Mouse (Mus musculus) stomach, embryonic 14.5 days (tissue): Measurements from ENCODE around the gene Rsad1. TPM values are rescaled to one million over a fixed set of nuclear protein-coding genes. Genes with fewer than 3 reads are reported as not detected.
A peak's percentile ranks its signal among the peaks of the same experiment; 100 is the strongest.

Experiments
- ATAC-seq: fragments of 200-750 bp; cut with Nextera tagmentation; 2 replicates; pipeline ENCODE4 v1.8.0; 2017; ENCODE audit warnings: low read depth, moderate TSS enrichment; ENCODE audit not compliant: insufficient number of reproducible peaks, insufficient read depth, low FRiP score
- H3K27ac ChIP-seq: fragments of 300-500 bp; sonication (generic); 2 replicates; pipeline ENCODE4 v1.5.1; 2014; ENCODE audit warnings: mild to moderate bottlenecking, low read length, moderate library complexity, mixed read lengths
- H3K27me3 ChIP-seq: fragments of 300-500 bp; sonication (generic); 2 replicates; pipeline ENCODE4 v1.6.1; 2014; ENCODE audit warnings: low read length, control low read depth, mixed read lengths; ENCODE audit not compliant: control insufficient read depth, insufficient read depth
- H3K36me3 ChIP-seq: fragments of 300-500 bp; sonication (generic); 2 replicates; pipeline ENCODE4 v1.6.1; 2014; ENCODE audit warnings: mild to moderate bottlenecking, control low read depth, low read length, moderate library complexity, mixed read lengths; ENCODE audit not compliant: control insufficient read depth, insufficient read depth
- H3K4me1 ChIP-seq: fragments of 300-500 bp; sonication (generic); 2 replicates; pipeline ENCODE4 v1.6.1; 2014; ENCODE audit warnings: low read length, control low read depth, mixed read lengths; ENCODE audit not compliant: control insufficient read depth, insufficient read depth
- H3K4me2 ChIP-seq: fragments of 300-500 bp; sonication (generic); replicated peaks from 2 replicates; pipeline ENCODE4 v1.6.1; 2014; ENCODE audit warnings: low read depth, low read length, control low read depth
- H3K4me3 ChIP-seq: fragments of 300-500 bp; sonication (generic); 2 replicates; pipeline ENCODE4 v1.5.1; 2014; ENCODE audit warnings: low read depth, low read length, control low read depth
- H3K9ac ChIP-seq: fragments of 300-500 bp; sonication (generic); replicated peaks from 2 replicates; pipeline ENCODE4 v1.6.1; 2014; ENCODE audit warnings: low read depth, mild to moderate bottlenecking, control low read depth, low read length, moderate library complexity, mixed read lengths
- H3K9me3 ChIP-seq: fragments of 300-500 bp; sonication (generic); 2 replicates; pipeline ENCODE4 v1.6.1; 2016; ENCODE audit warnings: low read depth, low read length, control low read depth; ENCODE audit not compliant: control insufficient read depth
- WGBS: fragments of 180-500 bp; shearing (Covaris S2); extraction: QIAGEN DNeasy Blood & Tissue Kit; methylation state at CpG from one replicate; pipeline ENCODE4 v1.1.7; 2014; 5-methylcytosine and 5-hydroxymethylcytosine counted together
- polyA plus RNA-seq: library from polyadenylated mRNA; unstranded; fragments of >200 nt; fragmentation: Nextera tagmentation; extraction: Ambion mirVana; gene quantifications from 2 replicates; pipeline ENCODE4 v1.2.1, GENCODE M21; 2014

Rsad1 gene
- polyA plus RNA-seq, 1 experiment from 2014 or later: 3.4 TPM

DNA sequence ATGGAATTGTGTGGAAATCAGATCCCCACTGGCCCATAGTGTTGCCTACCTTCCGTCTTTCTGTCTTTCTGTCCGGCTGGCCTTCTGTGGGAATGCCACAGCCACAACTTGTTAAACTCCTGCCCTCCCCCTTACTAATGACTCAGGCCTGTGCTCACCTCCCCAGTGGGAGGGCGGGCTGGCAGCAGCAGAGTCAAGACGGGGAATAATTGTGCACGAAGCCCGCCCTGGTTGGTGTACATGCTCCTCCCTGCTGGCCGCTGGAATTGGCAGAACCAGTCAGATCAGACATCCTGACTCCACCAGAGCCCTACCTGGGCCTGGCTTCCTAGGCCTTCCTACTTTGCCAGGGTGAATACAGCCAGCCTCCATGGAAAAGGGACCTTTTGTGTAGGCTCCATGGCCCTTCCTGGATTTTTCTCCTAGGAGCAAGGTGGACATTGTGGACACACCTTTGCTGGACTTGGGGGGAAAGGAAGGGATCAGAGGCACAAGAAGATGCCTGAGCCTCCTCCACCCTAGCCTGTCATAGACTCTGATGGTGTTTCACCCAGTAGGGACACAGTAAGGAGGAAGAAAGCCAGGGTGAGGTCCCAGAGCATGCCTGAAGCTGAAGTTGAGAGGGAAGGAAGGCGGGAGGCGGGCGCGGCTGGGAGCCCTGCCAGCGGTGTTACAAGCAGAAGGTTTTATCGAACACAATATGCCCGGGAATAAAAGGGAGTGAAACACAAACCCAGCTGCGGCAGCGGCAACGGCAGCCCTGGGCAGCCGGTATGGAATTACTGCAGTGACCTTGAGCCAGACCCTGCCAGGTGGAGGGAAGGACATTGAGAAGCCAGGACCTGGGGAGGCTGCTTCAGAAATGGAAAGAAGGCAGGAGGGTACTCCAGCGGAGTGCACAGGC, 50.7 kb downstream of the Rsad1 start:
- Histone ChIP-seq H3K4me2 (peak overlapping the region; percentile 63), H3K9ac (no peak overlapping the region), H3K36me3 (no peaks in the 10 kb centered on the region), H3K27ac (peak overlapping the region; percentile 90), H3K4me3 (peak overlapping the region; percentile 36), H3K27me3 (no peaks in the 10 kb centered on the region), H3K4me1 (peaks cover 21% of the 10 kb centered on the region; the same call in 1 of the 2 replicates), H3K9me3 (no peaks in the 10 kb centered on the region)
- peak; percentile 63 for ATAC-seq
- 22% methylated on average over 19 of the region's 19 CpGs for WGBS

DNA sequence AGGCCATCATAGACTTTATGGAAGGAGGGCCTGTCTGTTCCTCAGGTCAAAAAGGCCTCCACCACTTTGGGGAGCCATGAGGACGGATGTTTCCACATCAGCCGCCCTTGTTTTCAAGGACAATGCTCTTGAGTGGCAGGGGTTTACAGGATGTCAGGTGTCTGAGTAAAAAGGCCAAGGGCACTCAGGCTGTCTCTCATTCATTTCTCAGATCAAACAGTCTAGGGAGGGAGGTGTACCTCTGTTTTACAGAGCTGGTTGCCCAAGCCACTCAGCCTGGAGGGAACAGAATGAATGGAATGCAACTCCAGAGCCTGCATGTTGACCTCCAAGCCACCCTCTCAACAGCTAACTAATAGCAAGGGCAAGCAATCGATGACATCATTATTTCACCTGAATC, 53.6 kb downstream of the Rsad1 start:
- ATAC-seq: no peak
- Histone ChIP-seq H3K27ac (no peak overlapping the region), H3K4me3 (no peak overlapping the region), H3K9ac (no peak overlapping the region), H3K27me3 (no peaks in the 10 kb centered on the region), H3K36me3 (no peaks in the 10 kb centered on the region), H3K4me1 (peaks cover 28% of the 10 kb centered on the region; the same call in 1 of the 2 replicates), H3K9me3 (no peaks in the 10 kb centered on the region), H3K4me2 (no peak overlapping the region)
- WGBS: 55% methylated on average over 3 of the region's 3 CpGs

DNA sequence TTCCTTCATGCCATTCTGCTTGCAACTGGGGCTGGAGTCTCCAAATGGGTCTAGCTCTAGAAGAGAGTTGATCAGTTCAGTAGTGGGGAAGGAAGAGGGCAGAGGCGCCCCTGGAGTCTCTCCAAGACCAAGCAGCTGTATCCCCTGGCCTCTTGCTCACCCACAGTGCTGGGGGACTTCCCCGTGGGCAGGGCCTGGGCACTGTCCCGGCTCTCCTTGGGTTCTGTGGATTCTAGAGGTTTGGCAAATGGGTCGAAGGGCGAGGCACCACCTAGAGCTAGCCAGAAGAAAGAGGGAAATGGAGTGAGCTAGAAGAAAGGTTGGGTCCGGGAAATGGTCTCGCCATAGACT, 57.3 kb downstream of the Rsad1 start:
- H3K27me3 ChIP-seq: no peaks in the 10 kb centered on the region
- no peaks in the 10 kb centered on the region for H3K9me3 ChIP-seq
- ATAC-seq: no peak
- WGBS: 70% methylated on average over 7 of the region's 7 CpGs
- no peaks in the 10 kb centered on the region for H3K36me3 ChIP-seq
- H3K27ac ChIP-seq: no peak overlapping the region
- peaks cover 7% of the 10 kb centered on the region; the same call in 1 of the 2 replicates for H3K4me1 ChIP-seq
- H3K4me2 ChIP-seq: peak overlapping the region; percentile 65
- H3K4me3 ChIP-seq: peak overlapping the region; percentile 45; the same call in 1 of the 2 replicates
- H3K9ac ChIP-seq: no peak overlapping the region

DNA sequence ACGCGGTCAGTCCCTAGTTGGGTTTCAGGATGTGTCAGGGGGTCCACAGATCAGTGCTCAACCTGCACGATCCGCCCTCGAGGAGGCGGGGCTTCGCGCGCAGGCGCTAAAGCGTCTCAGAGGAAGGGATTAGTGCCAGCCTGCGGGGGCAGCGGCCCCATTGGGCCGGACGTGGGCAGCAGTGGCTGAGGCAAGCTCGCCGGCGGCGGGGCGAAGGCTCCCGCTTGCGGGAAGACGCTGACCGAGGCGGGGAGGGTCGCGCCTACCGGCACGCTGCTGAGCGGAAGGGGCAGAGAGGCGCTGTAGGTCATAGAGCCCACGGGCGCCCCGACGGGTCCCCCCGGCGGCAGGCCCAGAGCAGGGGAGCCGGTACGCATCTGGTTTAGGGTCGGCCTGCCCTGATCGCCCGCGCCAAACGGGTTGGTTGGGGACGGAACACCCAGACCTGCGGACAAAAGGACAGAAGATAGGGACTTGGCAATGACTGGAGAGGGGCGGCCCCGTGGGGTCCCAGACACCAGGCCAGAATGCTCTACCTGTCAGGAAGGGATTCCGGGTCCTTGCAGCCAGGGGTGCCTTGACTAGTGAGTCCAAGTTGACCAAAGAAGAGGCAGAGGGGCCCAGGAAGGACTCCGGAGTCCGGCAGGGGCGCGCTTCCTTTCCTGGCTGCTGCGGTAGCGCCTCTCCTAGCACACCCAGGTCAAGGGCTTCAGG, 57.9 kb downstream of the Rsad1 start:
- Histone ChIP-seq H3K27ac (no peak overlapping the region), H3K9ac (peak overlapping the region; percentile 40; the same call in 1 of the 2 replicates), H3K9me3 (no peaks in the 10 kb centered on the region), H3K4me3 (peak overlapping the region; percentile 45), H3K36me3 (no peaks in the 10 kb centered on the region), H3K4me1 (peaks cover 7% of the 10 kb centered on the region; the same call in 1 of the 2 replicates), H3K4me2 (peak overlapping the region; percentile 65), H3K27me3 (no peaks in the 10 kb centered on the region)
- WGBS: 9% methylated on average over 54 of the region's 55 CpGs
- 0 out of 2 replicates have a peak, but pooled peaks have one; percentile 38 for ATAC-seq

Other genes starting within 250 kb of the Rsad1 start
- gene Luc7l3, start 227.3 kb downstream of the Rsad1 start, polyA plus RNA-seq: 116 and 124 TPM in 2 replicates
- 17.4 and 19.2 TPM in 2 replicates for gene Ankrd40, start 221.3 kb downstream of the Rsad1 start, polyA plus RNA-seq
- gene Abcc3, start 156.3 kb downstream of the Rsad1 start, polyA plus RNA-seq: 4.5 and 5.8 TPM in 2 replicates
- 13.5 and 17.6 TPM in 2 replicates for gene Cacna1g, start 75.1 kb downstream of the Rsad1 start, polyA plus RNA-seq
- gene Spata20, start 63.1 kb downstream of the Rsad1 start, polyA plus RNA-seq: 0.13 and 0.48 TPM in 2 replicates
- gene Epn3, start 49.3 kb downstream of the Rsad1 start, polyA plus RNA-seq: 7.5 and 11.1 TPM in 2 replicates
- gene Mycbpap, start 27.5 kb downstream of the Rsad1 start, polyA plus RNA-seq: 1.6 and 2.1 TPM in 2 replicates
- gene Chad, start 15.8 kb upstream of the Rsad1 start, polyA plus RNA-seq: 5.0 and 7.1 TPM in 2 replicates
- gene Acsf2, start 52.6 kb upstream of the Rsad1 start, polyA plus RNA-seq: 7.1 and 9.3 TPM in 2 replicates
- 147 and 157 TPM in 2 replicates for gene Lrrc59, start 80.5 kb upstream of the Rsad1 start, polyA plus RNA-seq
- gene Mrpl27, start 104.5 kb upstream of the Rsad1 start, polyA plus RNA-seq: 148 and 149 TPM in 2 replicates
- gene Eme1, start 104.7 kb upstream of the Rsad1 start, polyA plus RNA-seq: 20.7 and 20.9 TPM in 2 replicates
- gene Xylt2, start 128.3 kb upstream of the Rsad1 start, polyA plus RNA-seq: 20.5 and 22.9 TPM in 2 replicates
- gene Gm11541, start 155.2 kb upstream of the Rsad1 start, polyA plus RNA-seq: 2.3 and 2.9 TPM in 2 replicates
- gene Cdc34b, start 192.5 kb upstream of the Rsad1 start, polyA plus RNA-seq: not detected in 2 replicates
- gene Tmem92, start 233.4 kb upstream of the Rsad1 start, polyA plus RNA-seq: not detected in 2 replicates